Mouse (Mus musculus) E14TG2a.4 (cell line): Measurements from ENCODE around the gene Tpcn2.

ENCODE experiments used
- CTCF ChIP-seq: conservative IDR thresholded peaks from 2 replicates; pipeline ENCODE4 v1.5.1; 2014; ENCODE audit warnings: low read length
- NANOG ChIP-seq: IDR thresholded peaks from 2 replicates; pipeline ENCODE4 v1.6.1; 2014; ENCODE audit warnings: borderline replicate concordance, low read length, mixed read lengths
- POU5F1 ChIP-seq: IDR thresholded peaks from 2 replicates; pipeline ENCODE4 v1.6.1; 2014; ENCODE audit warnings: low read length, borderline replicate concordance

DNA sequence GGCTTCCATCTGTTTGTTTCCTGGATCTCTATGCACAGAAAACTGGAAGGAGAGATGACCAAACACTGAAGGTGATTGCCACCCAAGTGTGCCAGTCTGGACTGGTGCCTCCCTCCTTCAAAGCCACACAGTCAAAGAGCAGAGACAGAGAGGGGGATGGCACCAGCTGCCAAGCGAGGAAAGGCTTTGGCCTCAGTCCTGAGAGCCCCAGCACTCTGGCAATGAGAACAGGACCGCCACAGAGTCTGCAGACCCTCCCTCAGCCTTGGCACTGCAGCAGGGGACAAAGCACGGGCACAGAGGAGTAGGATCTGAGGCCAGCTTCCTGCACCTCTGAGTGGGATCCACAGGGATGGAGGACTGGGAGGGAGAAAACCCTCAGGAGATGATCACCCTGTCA lies 114.1 kb downstream of the Tpcn2 start:
- TF ChIP-seq CTCF (no peak), NANOG (no peak), POU5F1 (no peak)
